Mouse (Mus musculus) skeletal muscle tissue, adult 2 months (tissue): ENCODE measurements at regions not wholly inside any gene's neighbourhood (a gene's known extent, or its start where the extent isn't known, plus 50 kb on each side); places are given as distances from the start of the nearest gene placed in this dataset.

Experiments used
- DNase-seq: peaks from one replicate; pipeline ENCODE4 v3.0.0-alpha.2; 2012; ENCODE audit warnings: low read depth, low spot score

DNA sequence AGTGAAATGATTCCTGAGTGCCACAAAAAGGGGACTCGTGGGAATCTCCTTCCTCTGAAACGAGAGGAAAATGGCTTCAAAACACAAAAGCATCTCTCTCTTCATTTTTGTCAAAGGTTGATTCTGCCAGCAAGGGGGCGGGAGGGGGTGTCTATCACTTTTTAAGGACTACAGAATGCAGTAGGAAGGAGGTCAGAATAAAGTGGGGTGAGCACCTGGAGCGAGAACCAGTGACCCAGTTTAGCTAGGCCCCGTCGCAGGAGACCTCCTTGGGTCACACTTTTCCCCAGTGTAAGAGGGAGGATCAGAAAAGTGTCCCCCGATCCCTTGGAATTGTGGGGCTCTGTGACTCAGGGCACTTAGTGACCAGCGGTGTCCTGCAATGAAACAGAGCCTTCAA is 133.1 kb downstream of the Tgfb2 start:
- no peak for DNase-seq

- no peak for DNase-seq
These were observed 133.7 kb downstream of the Tgfb2 start for GRCm38 (mm10) chr1:186572092-186572491.

- DNase-seq: no peak
These were observed 137.3 kb downstream of the Tgfb2 start for GRCm38 (mm10) chr1:186568496-186568895.

GRCm38 (mm10) chr1:186568076-186568475 is 137.7 kb downstream of the Tgfb2 start:
- no peak for DNase-seq

DNA sequence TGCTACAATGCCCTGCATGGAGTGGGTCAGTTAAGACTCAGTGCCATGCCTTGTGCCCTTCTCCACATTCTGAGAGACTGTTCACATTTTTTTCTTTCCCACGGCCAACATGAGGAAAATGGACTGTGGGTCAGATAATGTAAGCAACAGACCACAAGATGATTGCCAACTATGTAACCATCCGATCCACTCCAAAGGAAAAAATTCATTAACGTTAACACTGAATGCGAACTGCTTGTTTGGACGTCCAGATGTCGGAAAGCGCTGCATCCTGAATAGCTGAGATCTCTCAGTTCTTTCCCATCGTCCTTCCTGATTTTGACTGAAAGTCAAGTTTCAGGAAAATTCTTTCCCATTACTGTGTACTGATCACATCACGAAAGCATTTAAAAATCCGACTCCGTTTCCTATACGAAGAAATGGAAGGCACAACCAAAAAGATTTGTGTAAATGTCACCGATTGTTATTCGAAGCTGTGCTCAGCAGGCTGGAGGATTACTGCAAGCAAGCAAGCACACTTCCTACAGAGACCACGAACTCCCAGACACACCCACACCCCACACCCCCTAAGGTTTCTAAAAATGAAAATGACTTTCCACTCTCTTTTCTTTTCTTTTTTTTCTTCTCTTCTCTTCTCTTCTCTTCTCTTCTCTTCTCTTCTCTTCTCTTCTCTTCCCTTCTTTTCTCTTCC is 138.5 kb downstream of the Tgfb2 start:
- DNase-seq: no peak

- DNase-seq: no peak
These were observed 143.8 kb downstream of the Tgfb2 start for GRCm38 (mm10) chr1:186562027-186562426.

DNA sequence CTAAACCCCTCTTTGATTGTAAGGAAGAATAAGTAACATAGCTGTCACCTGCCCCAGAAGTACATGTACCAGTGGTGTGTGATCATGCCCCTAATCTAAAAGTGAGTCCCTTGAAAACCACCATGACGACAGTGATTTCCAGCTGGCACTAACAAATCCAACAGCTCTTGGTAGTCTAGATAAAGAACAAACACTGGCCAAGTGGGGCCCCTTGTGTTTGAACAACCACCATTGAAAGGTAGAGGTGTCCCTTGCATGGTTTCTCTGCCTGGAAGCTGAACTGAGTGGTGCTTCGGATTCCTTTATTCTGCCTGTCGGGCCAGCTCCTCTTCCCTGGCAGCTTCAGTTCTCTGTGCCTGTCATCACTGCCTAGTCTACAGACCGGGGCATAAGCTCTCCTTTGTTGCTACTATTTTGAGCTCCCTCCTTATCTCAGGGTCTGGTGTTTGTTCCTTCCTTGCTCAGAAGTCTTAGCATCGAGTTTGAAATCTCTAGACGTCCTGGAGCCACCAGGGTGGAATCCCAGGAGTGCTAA is 150.3 kb downstream of the Tgfb2 start:
- DNase-seq: no peak

- no peak for DNase-seq
These were observed 151.2 kb downstream of the Tgfb2 start for GRCm38 (mm10) chr1:186554520-186555010.

- DNase-seq: no peak
These were observed 153.1 kb downstream of the Tgfb2 start for GRCm38 (mm10) chr1:186552689-186553088.

DNA sequence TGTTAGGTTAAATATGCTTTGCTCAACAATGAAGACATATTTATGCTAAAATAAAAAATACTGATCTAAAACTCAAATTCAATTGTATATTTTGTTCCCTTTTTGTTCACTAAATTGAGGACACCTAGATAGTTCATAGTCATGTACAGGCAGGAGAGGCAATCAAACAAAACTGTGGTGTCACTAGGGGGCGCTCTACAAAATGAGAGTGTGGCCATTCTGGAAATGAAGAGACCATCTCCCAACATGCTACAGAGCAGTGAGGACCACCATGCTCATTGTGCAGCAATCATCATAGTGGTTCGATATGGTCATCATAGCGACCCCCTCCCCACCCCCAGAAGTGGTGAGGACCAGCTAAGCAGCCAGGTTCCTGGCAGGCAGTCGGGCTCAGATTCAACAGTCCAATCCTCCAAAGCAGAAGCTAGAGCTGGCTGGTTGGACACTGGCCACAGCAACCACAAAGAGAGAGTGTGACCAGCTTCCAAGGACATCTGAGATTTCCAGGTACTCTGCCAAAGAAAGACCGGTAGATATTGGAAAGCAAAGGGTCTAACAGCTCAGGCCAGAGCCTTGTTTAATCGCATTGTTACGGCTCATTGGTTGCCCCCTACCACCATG is 155.4 kb downstream of the Tgfb2 start:
- no peak for DNase-seq

DNA sequence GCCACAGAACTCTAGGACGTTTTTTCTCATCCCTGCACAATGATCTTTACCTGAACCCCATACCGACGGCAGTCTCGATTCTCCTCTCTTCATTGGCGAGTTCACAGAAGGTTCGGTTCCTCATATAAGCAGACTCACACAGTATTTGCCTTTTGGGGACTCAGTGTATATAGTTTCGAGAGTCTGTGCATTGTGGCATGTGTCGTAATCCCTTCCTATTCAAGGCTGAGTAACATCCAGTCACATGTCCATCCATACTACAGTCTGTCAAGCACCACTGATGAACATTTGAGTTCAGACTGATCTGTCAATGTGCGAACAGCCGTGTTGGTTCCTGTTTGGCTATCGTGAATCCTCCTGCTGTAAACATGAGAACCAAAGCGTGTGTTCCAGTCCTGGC is 156.6 kb downstream of the Tgfb2 start:
- DNase-seq: no peak

DNA sequence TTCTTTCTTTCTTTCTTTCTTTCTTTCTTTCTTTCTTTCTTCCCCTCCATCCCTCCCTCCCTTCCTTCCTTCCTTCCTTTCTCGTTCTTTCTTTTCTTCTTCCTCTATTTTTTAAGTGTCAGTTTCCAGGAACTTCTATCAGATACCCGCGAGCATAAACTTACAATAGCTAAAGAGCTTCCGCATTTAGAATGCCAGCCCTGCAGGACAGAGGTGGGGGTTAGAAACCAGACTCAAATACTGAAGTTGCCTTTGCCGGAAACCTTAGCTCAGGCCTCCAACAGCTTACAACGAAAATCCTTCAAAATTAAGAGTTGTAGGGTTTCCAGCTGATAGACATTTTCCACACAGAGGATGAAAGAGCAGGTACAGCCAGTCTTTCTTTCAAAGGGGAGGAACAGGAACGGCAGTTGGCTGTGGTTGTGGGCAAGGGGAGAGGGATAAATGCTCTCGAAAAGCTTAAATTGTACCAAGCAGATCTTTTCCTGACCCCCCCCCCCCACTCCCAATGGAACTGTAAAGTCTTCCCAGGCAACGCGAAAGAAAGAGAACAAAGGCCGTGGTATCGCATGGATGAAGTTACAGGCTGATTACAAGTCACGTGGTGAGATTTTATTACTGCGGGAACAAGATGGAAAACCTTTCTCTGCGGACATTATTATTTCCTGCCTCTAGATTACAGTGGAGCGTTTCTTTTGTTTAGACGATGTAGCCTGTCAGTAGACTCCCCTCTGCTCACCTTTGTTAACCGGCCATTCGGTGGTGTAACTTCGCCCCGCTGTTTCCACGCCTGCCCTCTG is 159.2 kb downstream of the Tgfb2 start:
- no peak for DNase-seq

DNA sequence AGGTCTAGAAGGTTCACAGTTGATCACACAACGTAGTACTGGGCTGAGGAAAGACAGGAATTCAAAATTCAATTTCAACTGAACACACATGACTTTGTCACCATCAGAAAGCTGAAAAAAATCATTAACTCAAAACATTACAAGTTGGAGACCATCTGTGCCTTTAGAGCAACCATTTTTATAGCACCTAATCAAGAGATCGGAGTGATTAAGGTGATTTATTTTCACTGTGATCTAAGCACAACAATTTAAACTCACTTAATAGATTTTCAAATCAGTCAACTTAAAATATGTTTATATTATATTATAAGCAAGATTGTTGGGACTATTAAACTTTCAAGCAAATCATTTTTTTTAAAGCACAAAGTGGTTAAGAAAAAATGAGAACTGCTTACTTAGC is 165.7 kb downstream of the Tgfb2 start:
- no peak for DNase-seq

DNA sequence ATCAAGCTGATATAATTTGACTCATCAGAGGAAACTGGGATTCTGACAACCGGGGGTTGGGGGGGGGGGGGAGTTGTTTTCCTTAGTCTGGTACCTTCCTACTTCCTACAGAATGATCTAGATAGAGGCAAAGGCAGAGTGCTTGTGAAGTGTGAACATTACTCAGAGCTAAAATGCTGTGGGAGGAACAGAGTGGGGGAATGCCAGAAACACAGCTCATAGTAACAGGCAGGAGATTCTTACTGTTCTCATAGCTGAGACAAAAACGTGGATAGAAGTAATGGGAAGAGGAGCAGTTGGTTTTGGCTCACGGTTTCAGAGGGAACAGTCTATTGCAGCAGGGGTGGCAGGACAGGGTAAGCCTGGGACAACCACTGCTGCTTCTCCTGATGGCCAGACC is 167.6 kb downstream of the Tgfb2 start:
- DNase-seq: no peak

DNA sequence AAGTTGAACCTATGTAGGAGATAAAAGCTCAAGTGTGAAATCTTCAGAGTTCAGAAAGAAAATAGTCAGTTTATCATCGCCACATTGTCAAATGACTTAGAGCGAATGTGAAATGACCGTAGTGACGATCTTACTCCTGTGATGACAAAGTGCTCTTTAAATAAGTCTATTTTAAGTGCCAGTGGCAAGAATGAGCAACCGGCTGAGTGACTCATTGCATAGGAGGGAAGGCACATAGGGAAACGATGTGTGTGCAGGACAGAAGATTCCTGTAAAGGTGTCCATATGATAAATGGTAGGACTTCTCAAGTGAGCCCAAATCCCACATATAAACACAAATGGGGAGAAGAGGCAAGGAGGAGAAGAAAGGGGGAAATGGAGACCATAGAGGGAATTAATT is 189.8 kb downstream of the Tgfb2 start:
- DNase-seq: no peak

GRCm38 (mm10) chr1:186515071-186515470 is 190.7 kb downstream of the Tgfb2 start:
- peak; percentile 36 for DNase-seq

- no peak for DNase-seq
These were observed 191.9 kb downstream of the Tgfb2 start for GRCm38 (mm10) chr1:186513861-186514260.

- no peak for DNase-seq
These were observed 195.3 kb downstream of the Tgfb2 start for GRCm38 (mm10) chr1:186510531-186510930.

- DNase-seq: no peak
These were observed 197.4 kb downstream of the Tgfb2 start for GRCm38 (mm10) chr1:186508358-186508757.

- DNase-seq: no peak
These were observed 197.8 kb downstream of the Tgfb2 start for GRCm38 (mm10) chr1:186507956-186508355.

GRCm38 (mm10) chr1:186506517-186506916 is 199.3 kb downstream of the Tgfb2 start:
- no peak for DNase-seq

- peak; percentile 24 for DNase-seq
These were observed 199.9 kb downstream of the Tgfb2 start for GRCm38 (mm10) chr1:186505912-186506311.
